Mouse (Mus musculus): ENCODE measurements around the gene Pirb. TPM values are rescaled to one million over a fixed set of nuclear protein-coding genes. Genes with fewer than 3 reads are reported as not detected.
A peak's percentile ranks its signal among the peaks of the same experiment; 100 is the strongest.
"Not testable (repeated sequence)": the region's sequence is repeated elsewhere in the genome, so short reads cannot be mapped to it uniquely, and the experiment has no call there.

Pirb gene
- polyA plus RNA-seq, 1 experiment from 2014 or later: 0.27 TPM

DNA sequence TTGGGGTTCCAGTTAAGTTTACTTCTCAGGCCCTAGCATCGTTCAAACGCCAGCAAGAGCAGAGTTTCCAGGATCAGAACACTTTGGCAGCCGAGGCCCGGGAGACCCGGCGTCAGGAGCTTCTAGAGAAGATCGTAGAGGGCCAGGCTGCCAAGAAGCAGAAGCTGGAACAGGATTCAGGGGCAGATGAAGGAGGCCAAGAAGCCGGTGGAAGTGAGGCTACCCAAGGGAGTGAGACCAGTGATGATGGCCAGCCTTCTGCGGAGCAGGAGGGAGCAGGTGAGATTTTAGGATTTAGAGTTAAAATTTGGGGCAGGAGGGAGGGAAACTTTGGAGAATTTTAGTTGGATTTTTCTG is 25.3 kb downstream of the Pirb start:
- ATAC-seq (ENCODE audit: insufficient read depth, low FRiP score, low TSS enrichment); DNase-seq (ENCODE audit: low spot score); H3K27me3 ChIP-seq (ENCODE audit: control insufficient read depth, insufficient read depth, low read length); H3K9me3 ChIP-seq (ENCODE audit: control insufficient read depth, low read length); H3K36me3 ChIP-seq (ENCODE audit: control insufficient read depth, insufficient read depth, low read length): not testable (repeated sequence)
- Histone ChIP-seq H3K4me3 (ENCODE audit: low read depth, low read length) (peak overlapping the region; percentile 53), H3K9ac (ENCODE audit: low read length) (peak overlapping the region; percentile 75), H3K4me2 (ENCODE audit: low read depth) (peak overlapping the region; percentile 78), H3K4me1 (ENCODE audit: control insufficient read depth, insufficient read depth, low read length) (0 out of 2 replicates have a peak, but pooled peaks cover 11% of the 10 kb centered on the region), H3K27ac (ENCODE audit: low read depth, low read length) (peak overlapping the region; percentile 88)
- WGBS: 6% methylated on average over 9 of the region's 9 CpGs

DNA sequence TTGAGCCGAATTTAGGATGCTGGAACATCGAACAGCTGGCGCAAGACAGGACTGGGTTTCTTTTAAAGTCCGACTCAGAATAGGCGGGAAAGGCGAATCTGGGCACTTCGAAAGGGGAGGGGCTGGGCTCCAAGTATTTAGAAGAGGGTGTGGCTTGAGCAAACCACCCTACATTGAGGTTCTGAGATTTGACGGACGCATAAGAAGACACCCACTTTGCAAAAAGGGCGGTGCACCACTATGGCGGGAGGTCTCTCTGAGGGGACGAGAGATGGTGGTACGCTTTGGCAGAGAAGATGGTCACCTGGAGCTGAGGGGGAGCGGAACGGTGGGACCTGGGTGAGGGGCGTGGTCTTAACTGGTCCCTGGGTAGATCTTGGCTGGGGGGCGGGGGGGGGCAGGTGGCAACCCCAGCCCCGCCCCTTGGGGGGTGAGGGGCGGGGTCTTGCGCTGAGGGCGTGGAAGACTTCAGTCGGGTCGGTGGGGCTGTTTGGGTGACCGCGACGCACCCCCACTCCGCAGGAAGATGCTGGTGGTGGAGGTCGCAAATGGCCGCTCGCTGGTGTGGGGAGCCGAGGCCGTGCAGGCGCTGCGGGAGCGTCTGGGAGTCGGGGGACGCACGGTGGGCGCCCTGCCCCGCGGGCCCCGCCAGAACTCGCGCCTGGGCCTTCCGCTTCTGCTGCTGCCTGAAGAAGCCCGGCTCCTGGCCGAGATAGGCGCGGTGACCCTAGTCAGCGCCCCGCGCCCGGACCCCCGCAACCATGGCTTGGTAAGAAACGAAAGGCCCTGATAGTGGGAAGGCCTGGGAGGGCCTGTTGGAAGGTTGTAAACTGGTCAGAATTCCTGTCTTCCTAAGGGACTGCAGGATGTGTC is 25.9 kb downstream of the Pirb start:
- Histone ChIP-seq H3K4me1 (ENCODE audit: control insufficient read depth, insufficient read depth, low read length) (0 out of 2 replicates have a peak, but pooled peaks cover 11% of the 10 kb centered on the region), H3K27me3 (ENCODE audit: control insufficient read depth, insufficient read depth, low read length) (no peaks in the 10 kb centered on the region), H3K36me3 (ENCODE audit: control insufficient read depth, insufficient read depth, low read length) (peaks cover 2% of the 10 kb centered on the region; the same call in 1 of the 2 replicates), H3K4me3 (ENCODE audit: low read depth, low read length) (peak overlapping the region; percentile 53), H3K27ac (ENCODE audit: low read depth, low read length) (peak overlapping the region; percentile 88), H3K9ac (ENCODE audit: low read length) (peak overlapping the region; percentile 75), H3K4me2 (ENCODE audit: low read depth) (peak overlapping the region; percentile 78), H3K9me3 (ENCODE audit: control insufficient read depth, low read length) (no peaks in the 10 kb centered on the region)
- peak; percentile 80 for DNase-seq (ENCODE audit: low spot score)
- ATAC-seq (ENCODE audit: insufficient read depth, low FRiP score, low TSS enrichment): peak; percentile 32
- under 1% methylated on average over 43 of the region's 55 CpGs for WGBS

DNA sequence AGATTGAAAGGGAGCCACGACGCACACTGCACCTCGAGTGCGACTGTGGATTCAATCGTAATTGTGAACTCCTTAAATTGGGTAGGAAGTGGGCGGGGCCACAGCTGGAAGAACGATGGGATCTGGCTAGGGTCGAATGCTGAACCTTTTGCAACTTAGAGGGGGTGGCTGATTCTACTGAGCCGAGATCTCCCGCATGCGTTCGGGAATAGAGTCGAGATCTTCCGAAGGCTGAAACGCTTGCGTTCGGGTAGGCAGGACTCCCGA is 26.4 kb downstream of the Pirb start:
- Histone ChIP-seq H3K4me1 (ENCODE audit: control insufficient read depth, insufficient read depth, low read length) (0 out of 2 replicates have a peak, but pooled peaks cover 11% of the 10 kb centered on the region), H3K27ac (ENCODE audit: low read depth, low read length) (peak overlapping the region; percentile 88), H3K4me3 (ENCODE audit: low read depth, low read length) (peak overlapping the region; percentile 53), H3K27me3 (ENCODE audit: control insufficient read depth, insufficient read depth, low read length) (no peaks in the 10 kb centered on the region), H3K4me2 (ENCODE audit: low read depth) (peak overlapping the region; percentile 78), H3K9ac (ENCODE audit: low read length) (peak overlapping the region; percentile 75), H3K9me3 (ENCODE audit: control insufficient read depth, low read length) (no peaks in the 10 kb centered on the region), H3K36me3 (ENCODE audit: control insufficient read depth, insufficient read depth, low read length) (no peaks in the 10 kb centered on the region; the same call in 1 of the 2 replicates)
- DNase-seq (ENCODE audit: low spot score) (no peak), ATAC-seq (ENCODE audit: insufficient read depth, low FRiP score, low TSS enrichment) (no peak)
- under 1% methylated on average over 18 of the region's 18 CpGs for WGBS

DNA sequence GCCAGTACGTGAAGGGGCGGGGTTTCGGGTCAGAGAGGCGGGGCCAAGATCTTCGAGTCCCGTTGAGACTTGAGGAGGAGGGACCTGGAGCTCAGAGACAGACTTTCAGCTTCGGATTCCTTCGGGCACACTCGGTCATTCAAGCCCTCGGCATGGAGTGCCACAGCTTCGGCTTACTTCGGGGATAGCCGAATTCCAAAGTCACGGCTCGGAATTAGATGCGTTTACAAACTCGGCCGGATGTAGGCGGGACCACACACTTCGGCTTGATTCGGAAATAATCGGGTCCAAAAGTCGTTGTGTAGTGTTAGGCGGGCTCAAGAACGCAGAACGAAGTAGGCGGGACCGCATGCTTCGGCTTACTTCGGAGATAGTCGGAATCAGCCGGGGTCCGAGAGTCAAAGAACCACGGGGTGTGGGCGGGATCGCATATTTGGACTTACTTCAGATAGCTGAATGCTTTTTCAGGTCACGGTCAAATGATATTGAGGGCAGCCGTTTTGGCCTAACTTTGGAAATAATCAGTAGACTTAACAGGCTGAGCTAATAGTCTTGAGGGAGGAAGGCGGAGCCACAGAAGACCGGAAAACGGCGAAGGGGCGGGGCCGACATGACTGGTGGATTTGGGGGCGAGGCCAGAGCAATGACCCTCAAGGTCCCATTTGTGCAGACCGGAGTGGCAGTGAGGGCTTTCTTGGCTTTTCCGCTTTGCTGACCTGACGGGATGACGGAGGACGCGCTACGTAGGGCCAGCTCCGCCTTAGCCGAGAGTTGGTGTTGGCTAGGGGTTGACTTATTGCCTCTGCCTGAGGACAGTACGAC is 27.0 kb downstream of the Pirb start, which contains the start of gene Mboat7:
Mboat7 (minus strand) TSS at position 537 of the 822 bp plus-strand sequence.
- peak within 1 kb of the TSS; percentile 78 for H3K4me2 ChIP-seq (ENCODE audit: low read depth)
- H3K27me3 ChIP-seq (ENCODE audit: control insufficient read depth, insufficient read depth, low read length): no peaks in the 10 kb centered on the region
- 0 out of 2 replicates have a peak, but pooled peaks cover 11% of the 10 kb centered on the region for H3K4me1 ChIP-seq (ENCODE audit: control insufficient read depth, insufficient read depth, low read length)
- no peaks in the 10 kb centered on the region; the same call in 1 of the 2 replicates for H3K36me3 ChIP-seq (ENCODE audit: control insufficient read depth, insufficient read depth, low read length)
- peak within 1 kb of the TSS; percentile 53 for H3K4me3 ChIP-seq (ENCODE audit: low read depth, low read length)
- WGBS: under 1% methylated on average over 55 of the region's 55 CpGs
- H3K9ac ChIP-seq (ENCODE audit: low read length): peak within 1 kb of the TSS; percentile 75
- no peaks in the 10 kb centered on the region for H3K9me3 ChIP-seq (ENCODE audit: control insufficient read depth, low read length)
- ATAC-seq (ENCODE audit: insufficient read depth, low FRiP score, low TSS enrichment): peak; percentile 88
- peak within 1 kb of the TSS; percentile 88 for H3K27ac ChIP-seq (ENCODE audit: low read depth, low read length)
- peak; percentile 94 for DNase-seq (ENCODE audit: low spot score)

DNA sequence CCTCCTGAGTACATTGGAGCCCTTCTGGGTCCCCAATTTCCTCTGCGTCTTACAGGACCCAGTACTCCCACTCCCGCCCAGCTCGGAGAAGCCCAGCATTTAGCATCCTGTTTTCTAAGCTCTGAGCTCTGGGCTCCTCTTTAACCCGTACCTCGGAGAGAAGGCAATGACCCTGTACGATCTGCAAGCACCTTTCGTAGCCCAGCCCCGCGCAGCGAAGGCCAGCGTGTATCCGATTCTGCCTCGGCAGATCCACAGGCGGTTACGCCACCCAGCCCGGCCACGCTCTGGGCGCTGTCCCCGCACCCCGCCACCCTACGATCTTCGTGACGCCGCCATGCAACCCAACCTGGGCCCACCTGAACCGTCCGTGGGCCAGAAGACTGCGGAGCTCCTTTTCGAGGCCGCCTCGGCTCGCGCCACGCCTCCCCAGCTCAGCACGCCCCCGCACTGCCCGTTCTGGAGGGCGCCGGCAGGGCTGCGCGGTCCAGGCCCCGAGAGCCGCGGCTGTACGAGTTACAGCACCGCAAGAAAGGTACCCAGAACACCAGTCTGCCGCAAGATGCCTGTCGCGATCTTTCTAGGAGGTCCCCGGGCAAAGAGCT is 27.7 kb downstream of the Pirb start, which contains the start of gene Tsen34:
Tsen34 (plus strand) TSS at position 482 of the 605 bp plus-strand sequence.
- ATAC-seq (ENCODE audit: insufficient read depth, low FRiP score, low TSS enrichment): peak; percentile 66; the same call in 1 of the 2 replicates
- DNase-seq (ENCODE audit: low spot score): no peak
- 0 out of 2 replicates have a peak, but pooled peaks cover 11% of the 10 kb centered on the region for H3K4me1 ChIP-seq (ENCODE audit: control insufficient read depth, insufficient read depth, low read length)

DNA sequence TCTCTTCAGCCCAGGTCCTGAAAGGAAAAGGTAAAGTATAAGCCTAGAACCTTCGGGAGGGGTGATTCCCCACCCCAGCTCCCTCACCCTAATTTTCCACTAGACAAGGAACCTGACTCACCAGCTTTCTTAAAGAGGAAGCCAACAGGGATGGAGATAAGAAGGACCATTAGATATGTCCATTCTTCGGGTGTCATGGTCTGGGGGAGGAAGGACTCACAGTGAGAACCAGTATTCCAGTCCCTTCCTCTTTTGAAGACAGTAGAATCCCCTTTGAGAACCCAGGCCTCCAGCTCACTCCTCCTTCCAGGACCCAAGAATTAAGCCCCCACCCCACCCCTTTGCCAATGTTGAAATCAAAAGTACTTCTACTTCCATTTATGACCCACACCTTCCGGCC is 28.3 kb downstream of the Pirb start:
- Histone ChIP-seq H3K4me2 (ENCODE audit: low read depth) (peak overlapping the region; percentile 78), H3K27ac (ENCODE audit: low read depth, low read length) (no peak overlapping the region), H3K27me3 (ENCODE audit: control insufficient read depth, insufficient read depth, low read length) (no peaks in the 10 kb centered on the region), H3K4me3 (ENCODE audit: low read depth, low read length) (peak overlapping the region; percentile 53), H3K9me3 (ENCODE audit: control insufficient read depth, low read length) (no peaks in the 10 kb centered on the region), H3K9ac (ENCODE audit: low read length) (peak overlapping the region; percentile 75), H3K36me3 (ENCODE audit: control insufficient read depth, insufficient read depth, low read length) (no peaks in the 10 kb centered on the region; the same call in 1 of the 2 replicates), H3K4me1 (ENCODE audit: control insufficient read depth, insufficient read depth, low read length) (0 out of 2 replicates have a peak, but pooled peaks cover 11% of the 10 kb centered on the region)
- DNase-seq (ENCODE audit: low spot score) (no peak), ATAC-seq (ENCODE audit: insufficient read depth, low FRiP score, low TSS enrichment) (no peak)
- WGBS: 42% methylated on average over 3 of the region's 3 CpGs

More for the DNA sequence above, 27.7 kb downstream of the Pirb start, which contains the start of gene Tsen34:
- H3K27ac ChIP-seq (ENCODE audit: low read depth, low read length): peak within 1 kb of the TSS; percentile 88
- WGBS: under 1% methylated on average over 49 of the region's 49 CpGs
- H3K9me3 ChIP-seq (ENCODE audit: control insufficient read depth, low read length): no peaks in the 10 kb centered on the region
- peak within 1 kb of the TSS; percentile 53 for H3K4me3 ChIP-seq (ENCODE audit: low read depth, low read length)
- H3K27me3 ChIP-seq (ENCODE audit: control insufficient read depth, insufficient read depth, low read length): no peaks in the 10 kb centered on the region
- H3K4me2 ChIP-seq (ENCODE audit: low read depth): peak within 1 kb of the TSS; percentile 78
- peak within 1 kb of the TSS; percentile 75 for H3K9ac ChIP-seq (ENCODE audit: low read length)
- H3K36me3 ChIP-seq (ENCODE audit: control insufficient read depth, insufficient read depth, low read length): no peaks in the 10 kb centered on the region; the same call in 1 of the 2 replicates

DNA sequence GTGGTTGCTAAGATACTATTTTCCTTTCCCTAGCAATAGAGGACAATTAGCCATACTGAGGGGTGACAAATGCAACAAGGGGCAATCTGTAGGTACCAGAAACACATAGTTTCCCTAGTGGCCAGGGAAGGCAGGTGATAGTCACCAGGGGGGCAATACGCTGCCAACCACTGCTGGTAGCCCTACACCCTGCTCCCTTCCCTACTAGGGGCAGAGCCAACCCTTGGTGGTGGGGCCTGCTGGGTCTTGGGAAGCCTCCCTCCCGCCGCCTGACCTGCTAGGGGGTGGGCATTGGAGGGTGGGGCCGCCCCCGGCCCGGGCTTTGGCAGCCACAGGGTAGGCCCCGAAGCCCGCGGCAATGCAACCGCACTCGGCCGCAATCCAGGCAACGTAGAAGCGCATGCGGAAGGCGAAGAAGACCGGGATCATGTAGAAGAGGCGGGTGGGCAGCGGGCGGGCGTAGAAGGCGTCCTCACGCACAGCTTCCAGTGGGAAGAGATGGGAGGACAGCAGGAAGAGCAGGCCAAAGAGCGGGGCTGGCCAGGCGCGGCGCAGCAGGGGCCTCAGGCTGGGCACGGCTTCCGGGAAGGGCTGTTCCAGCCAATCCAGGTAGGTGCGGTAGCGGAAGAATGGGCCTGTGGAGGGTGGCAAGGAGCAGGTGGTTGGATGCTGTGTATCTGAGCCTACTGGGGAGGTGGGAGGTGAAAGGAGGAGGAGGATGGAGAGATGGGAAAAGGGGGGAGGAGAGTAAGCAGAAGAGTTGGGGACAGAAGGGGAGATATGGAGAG is 34.6 kb downstream of the Pirb start:
- peaks cover 3% of the 10 kb centered on the region for H3K36me3 ChIP-seq (ENCODE audit: control insufficient read depth, insufficient read depth, low read length)
- ATAC-seq (ENCODE audit: insufficient read depth, low FRiP score, low TSS enrichment): peak; percentile 31; the same call in 1 of the 2 replicates
- no peaks in the 10 kb centered on the region for H3K9me3 ChIP-seq (ENCODE audit: control insufficient read depth, low read length)
- no peak overlapping the region for H3K4me3 ChIP-seq (ENCODE audit: low read depth, low read length)
- no peaks in the 10 kb centered on the region for H3K27me3 ChIP-seq (ENCODE audit: control insufficient read depth, insufficient read depth, low read length)
- WGBS: 82% methylated on average over 31 of the region's 31 CpGs
- H3K4me2 ChIP-seq (ENCODE audit: low read depth): no peak overlapping the region
- no peak for DNase-seq (ENCODE audit: low spot score)
- no peak overlapping the region for H3K27ac ChIP-seq (ENCODE audit: low read depth, low read length)
- H3K9ac ChIP-seq (ENCODE audit: low read length): no peak overlapping the region; the same call in 1 of the 2 replicates
- H3K4me1 ChIP-seq (ENCODE audit: control insufficient read depth, insufficient read depth, low read length): peaks cover 4% of the 10 kb centered on the region

All from neural tube, embryonic 11.5 days (tissue).